Mouse (Mus musculus): ENCODE measurements at regions not wholly inside any gene's neighbourhood (a gene's known extent, or its start where the extent isn't known, plus 50 kb on each side); places are given as distances from the start of the nearest gene placed in this dataset.
A peak's percentile ranks its signal among the peaks of the same experiment; 100 is the strongest.

- DNase-seq (ENCODE audit: low read depth, low spot score), result peak; percentile 69
Observed at GRCm38 (mm10) chr12:63031956-63032355, 1442.5 kb downstream of the Fscb start.

GRCm38 (mm10) chr12:63028218-63028617 lies 1446.3 kb downstream of the Fscb start:
- peak; percentile 90 for DNase-seq (ENCODE audit: low read depth, low spot score)

GRCm38 (mm10) chr12:63010866-63011265 lies 1463.6 kb downstream of the Fscb start:
- peak; percentile 88 for DNase-seq (ENCODE audit: low read depth, low spot score)

All from R1 (cell line).